Mouse (Mus musculus): ENCODE data around the gene Fgfr2. TPM values are rescaled to one million over a fixed set of nuclear protein-coding genes. Genes with fewer than 3 reads are reported as not detected.

Fgfr2 gene
- polyA plus RNA-seq, 1 experiment from 2014 or later: 169 TPM

DNA sequence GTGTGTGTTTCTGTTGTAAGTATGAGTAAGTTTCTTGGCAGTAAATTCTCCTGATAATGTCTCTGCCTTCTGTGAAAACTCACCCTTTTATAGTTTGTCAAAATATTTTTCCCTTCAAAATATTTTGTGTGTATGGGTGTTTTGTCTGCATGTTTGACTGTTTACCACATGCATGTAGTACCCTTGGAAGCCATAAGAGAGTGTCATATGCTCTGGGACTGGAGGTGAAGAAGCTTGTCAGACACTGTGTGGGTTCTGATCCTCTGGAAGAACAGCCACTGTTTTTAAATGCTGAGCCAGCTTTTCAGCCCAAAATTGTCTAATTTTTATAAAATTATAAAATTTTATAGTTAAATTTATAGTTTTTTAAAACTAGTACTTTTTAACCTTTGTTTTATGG, 188.4 kb downstream of the Fgfr2 start:
- no peak overlapping the region for H3K27ac ChIP-seq (ENCODE audit: low read length)
- no peaks in the 10 kb centered on the region for H3K27me3 ChIP-seq (ENCODE audit: control insufficient read depth, insufficient read depth, low read length)
- no peak for ATAC-seq (ENCODE audit: insufficient number of reproducible peaks, insufficient read depth, low FRiP score, low read depth)
- H3K4me1 ChIP-seq (ENCODE audit: control insufficient read depth, insufficient read depth, low read length): peaks cover 5% of the 10 kb centered on the region; the same call in 1 of the 2 replicates
- H3K4me3 ChIP-seq (ENCODE audit: low read depth, low read length): no peak overlapping the region
- H3K36me3 ChIP-seq (ENCODE audit: control insufficient read depth, insufficient read depth, low read length): no peaks in the 10 kb centered on the region
- no peak overlapping the region for H3K9ac ChIP-seq (replicated peaks; ENCODE audit: low read depth, low read length)
- no peaks in the 10 kb centered on the region for H3K9me3 ChIP-seq (ENCODE audit: control insufficient read depth, low read depth, low read length)
- no peak overlapping the region for H3K4me2 ChIP-seq (replicated peaks; ENCODE audit: low read depth, low read length)

DNA sequence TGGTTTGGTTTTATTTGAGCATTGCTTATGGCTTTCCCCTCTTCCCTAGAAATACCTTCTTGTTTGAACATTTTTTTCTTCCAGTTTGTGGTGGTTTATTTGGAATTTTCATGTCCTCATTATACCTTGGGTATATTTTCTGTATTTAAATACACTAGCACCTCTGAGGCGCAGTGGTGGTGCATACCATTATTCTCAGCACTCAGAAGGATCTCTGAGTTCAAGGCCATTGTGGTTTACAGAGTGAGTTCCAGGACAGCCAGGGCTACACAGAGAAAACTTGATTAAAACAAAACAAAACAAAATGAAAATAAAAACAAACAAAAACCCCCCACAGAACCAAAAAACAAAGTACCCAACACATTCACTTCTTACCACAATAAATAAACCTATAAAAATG, 189.8 kb downstream of the Fgfr2 start:
- ATAC-seq (ENCODE audit: insufficient number of reproducible peaks, insufficient read depth, low FRiP score, low read depth): no peak
- H3K4me1 ChIP-seq (ENCODE audit: control insufficient read depth, insufficient read depth, low read length): peaks cover 5% of the 10 kb centered on the region; the same call in 1 of the 2 replicates
- WGBS: 80% methylated on average over 1 of the region's 1 CpGs
- no peak overlapping the region for H3K4me3 ChIP-seq (ENCODE audit: low read depth, low read length)
- no peaks in the 10 kb centered on the region for H3K27me3 ChIP-seq (ENCODE audit: control insufficient read depth, insufficient read depth, low read length)
- H3K9me3 ChIP-seq (ENCODE audit: control insufficient read depth, low read depth, low read length): no peaks in the 10 kb centered on the region
- no peak overlapping the region for H3K27ac ChIP-seq (ENCODE audit: low read length)
- no peak overlapping the region for H3K4me2 ChIP-seq (replicated peaks; ENCODE audit: low read depth, low read length)
- no peak overlapping the region for H3K9ac ChIP-seq (replicated peaks; ENCODE audit: low read depth, low read length)
- H3K36me3 ChIP-seq (ENCODE audit: control insufficient read depth, insufficient read depth, low read length): no peaks in the 10 kb centered on the region

DNA sequence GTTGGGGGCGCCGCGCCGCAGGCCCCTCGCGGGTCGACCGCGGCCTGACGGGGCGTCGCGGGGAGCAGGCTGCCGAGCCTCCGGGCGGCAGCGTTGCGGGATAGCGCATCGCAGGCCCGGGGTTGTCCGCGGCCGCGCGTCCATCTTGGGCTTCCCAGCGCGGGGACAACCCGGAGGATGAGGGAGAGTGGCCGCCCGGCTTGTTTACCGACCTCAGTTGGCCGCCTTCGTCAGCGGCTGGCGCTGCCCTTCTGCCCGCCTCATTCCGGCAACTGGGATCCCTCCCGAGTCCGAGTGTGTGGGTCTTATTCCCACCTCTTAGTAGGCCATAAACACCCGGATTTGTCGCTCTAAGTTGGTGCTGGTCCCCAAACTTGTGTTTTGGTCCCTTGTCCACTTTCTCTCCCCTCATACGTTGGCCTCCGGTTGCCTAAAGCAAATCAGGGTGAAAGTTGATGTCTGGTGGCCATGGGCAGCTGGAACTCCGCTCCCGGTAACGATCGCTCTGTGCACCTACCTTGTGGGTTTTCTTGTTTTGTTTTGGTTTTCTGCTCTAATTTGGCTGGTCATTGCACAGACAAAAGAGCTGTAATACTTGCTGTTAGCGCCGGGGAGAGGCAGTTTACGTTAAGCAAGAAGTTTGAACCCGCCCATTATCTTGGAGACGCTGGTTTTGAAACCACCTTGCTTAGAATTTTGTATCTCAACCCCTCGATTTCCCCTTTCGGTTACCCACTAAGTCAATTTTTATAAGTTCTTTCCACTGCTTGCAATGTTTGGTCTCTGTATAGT, 191.4 kb downstream of the Fgfr2 start:
- Histone ChIP-seq H3K27ac (ENCODE audit: low read length) (peak overlapping the region; percentile 97), H3K36me3 (ENCODE audit: control insufficient read depth, insufficient read depth, low read length) (no peaks in the 10 kb centered on the region), H3K27me3 (ENCODE audit: control insufficient read depth, insufficient read depth, low read length) (no peaks in the 10 kb centered on the region), H3K9me3 (ENCODE audit: control insufficient read depth, low read depth, low read length) (no peaks in the 10 kb centered on the region), H3K4me3 (ENCODE audit: low read depth, low read length) (peak overlapping the region; percentile 87), H3K4me2 (replicated peaks; ENCODE audit: low read depth, low read length) (peak overlapping the region; percentile 63), H3K4me1 (ENCODE audit: control insufficient read depth, insufficient read depth, low read length) (peaks cover 5% of the 10 kb centered on the region; the same call in 1 of the 2 replicates), H3K9ac (replicated peaks; ENCODE audit: low read depth, low read length) (peak overlapping the region; percentile 95)
- no peak; the same call in 1 of the 2 replicates for ATAC-seq (ENCODE audit: insufficient number of reproducible peaks, insufficient read depth, low FRiP score, low read depth)
- WGBS: under 1% methylated on average over 55 of the region's 55 CpGs

DNA sequence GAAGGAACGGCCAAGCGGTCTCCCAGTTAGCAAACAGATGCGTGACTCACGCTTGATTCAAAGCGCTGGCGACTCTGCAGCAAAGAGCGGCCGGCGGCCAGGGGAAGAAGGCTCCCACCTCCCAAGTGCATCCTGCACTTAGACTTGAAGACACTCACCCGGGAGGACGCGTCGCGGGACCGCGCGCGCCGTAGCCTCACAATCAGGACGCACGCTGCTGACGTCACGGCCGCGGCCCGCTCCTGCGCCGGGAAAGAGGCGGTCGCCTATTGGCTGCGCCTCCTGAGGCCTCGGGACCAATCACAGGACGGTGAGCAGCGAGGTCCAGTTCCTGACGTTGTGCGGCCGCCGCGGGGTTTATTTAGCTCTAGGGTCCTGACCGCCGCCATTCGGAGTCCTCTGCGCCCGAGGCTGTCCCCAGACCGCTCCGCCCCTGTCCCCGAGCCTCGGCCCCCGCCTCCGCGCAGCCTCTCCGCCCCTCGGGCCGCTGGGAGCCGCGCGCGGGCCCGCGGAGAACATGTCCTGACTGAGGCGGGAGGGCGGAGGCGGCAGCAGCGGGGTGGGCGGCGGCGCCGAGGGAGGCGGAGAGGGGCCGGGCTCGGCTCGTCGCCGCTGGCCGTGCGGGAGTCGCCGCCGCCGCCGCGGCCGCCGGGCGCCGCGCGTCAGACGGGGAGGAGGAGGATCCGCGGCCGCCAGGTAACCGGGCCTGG, 192.1 kb downstream of the Fgfr2 start, which contains the start of gene Zranb1:
Gene Zranb1 (plus strand): TSS at position 293 of the 710 bp plus-strand sequence.
- Histone ChIP-seq H3K9me3 (ENCODE audit: control insufficient read depth, low read depth, low read length) (no peaks in the 10 kb centered on the region), H3K4me1 (ENCODE audit: control insufficient read depth, insufficient read depth, low read length) (peaks cover 5% of the 10 kb centered on the region; the same call in 1 of the 2 replicates), H3K4me3 (ENCODE audit: low read depth, low read length) (peak within 1 kb of the TSS; percentile 87), H3K4me2 (replicated peaks; ENCODE audit: low read depth, low read length) (peak within 1 kb of the TSS; percentile 63), H3K36me3 (ENCODE audit: control insufficient read depth, insufficient read depth, low read length) (no peaks in the 10 kb centered on the region), H3K27ac (ENCODE audit: low read length) (peak within 1 kb of the TSS; percentile 97), H3K9ac (replicated peaks; ENCODE audit: low read depth, low read length) (peak within 1 kb of the TSS; percentile 95), H3K27me3 (ENCODE audit: control insufficient read depth, insufficient read depth, low read length) (no peaks in the 10 kb centered on the region)
- ATAC-seq (ENCODE audit: insufficient number of reproducible peaks, insufficient read depth, low FRiP score, low read depth): peak; percentile 100
- WGBS: under 1% methylated on average over 82 of the region's 93 CpGs

DNA sequence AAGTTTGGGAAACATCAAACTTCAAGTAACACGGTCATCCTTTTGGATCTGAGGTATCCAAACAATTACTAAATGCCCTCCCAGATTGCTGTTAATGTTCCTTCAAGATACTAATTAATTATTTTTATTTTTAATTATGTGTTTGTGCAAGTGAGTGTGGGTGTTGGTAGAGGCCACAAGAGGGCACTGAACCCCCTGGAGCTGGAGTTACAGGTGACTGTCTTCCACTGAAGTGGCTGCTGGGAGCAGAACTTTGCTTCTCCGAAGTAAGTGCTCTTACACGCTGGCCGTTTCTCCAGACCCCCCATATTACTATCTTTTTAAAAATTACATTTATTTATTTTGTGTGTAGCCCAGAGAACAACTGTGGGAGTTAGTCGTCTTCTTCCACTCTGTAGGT, 193.1 kb downstream of the Fgfr2 start:
- 82% methylated on average over 5 of the region's 5 CpGs for WGBS
- H3K9me3 ChIP-seq (ENCODE audit: control insufficient read depth, low read depth, low read length): no peaks in the 10 kb centered on the region
- H3K27me3 ChIP-seq (ENCODE audit: control insufficient read depth, insufficient read depth, low read length): no peaks in the 10 kb centered on the region
- no peak for ATAC-seq (ENCODE audit: insufficient number of reproducible peaks, insufficient read depth, low FRiP score, low read depth)
- peak overlapping the region; percentile 61 for H3K4me2 ChIP-seq (replicated peaks; ENCODE audit: low read depth, low read length)
- H3K27ac ChIP-seq (ENCODE audit: low read length): no peak overlapping the region
- peaks cover 5% of the 10 kb centered on the region; the same call in 1 of the 2 replicates for H3K4me1 ChIP-seq (ENCODE audit: control insufficient read depth, insufficient read depth, low read length)
- no peaks in the 10 kb centered on the region for H3K36me3 ChIP-seq (ENCODE audit: control insufficient read depth, insufficient read depth, low read length)
- peak overlapping the region; percentile 87 for H3K4me3 ChIP-seq (ENCODE audit: low read depth, low read length)
- H3K9ac ChIP-seq (replicated peaks; ENCODE audit: low read depth, low read length): peak overlapping the region; percentile 95; the same call in 1 of the 2 replicates

DNA sequence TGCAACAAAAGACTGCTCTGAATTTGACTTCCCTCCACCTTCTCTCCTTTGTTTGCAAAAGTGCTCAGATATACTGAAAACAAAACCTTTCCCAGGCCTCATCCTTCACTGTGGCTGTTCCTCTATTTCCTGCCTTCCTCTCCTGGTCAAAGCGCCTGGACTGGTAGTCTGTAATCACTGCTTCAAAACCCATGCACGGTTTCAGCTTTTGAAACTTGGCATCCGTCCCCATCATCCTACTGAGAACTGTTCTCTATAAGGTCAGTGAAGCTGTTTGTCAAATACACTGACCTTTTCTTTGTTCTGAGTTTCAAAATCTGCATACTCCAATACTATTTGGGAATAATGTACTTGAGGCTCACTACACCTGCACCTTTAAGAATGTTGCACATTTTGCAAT, 195.9 kb downstream of the Fgfr2 start:
- H3K9me3 ChIP-seq (ENCODE audit: control insufficient read depth, low read depth, low read length): no peaks in the 10 kb centered on the region
- H3K4me3 ChIP-seq (ENCODE audit: low read depth, low read length): no peak overlapping the region
- H3K9ac ChIP-seq (replicated peaks; ENCODE audit: low read depth, low read length): no peak overlapping the region
- no peaks in the 10 kb centered on the region for H3K27me3 ChIP-seq (ENCODE audit: control insufficient read depth, insufficient read depth, low read length)
- 66% methylated on average over 3 of the region's 3 CpGs for WGBS
- no peak overlapping the region for H3K27ac ChIP-seq (ENCODE audit: low read length)
- H3K36me3 ChIP-seq (ENCODE audit: control insufficient read depth, insufficient read depth, low read length): no peaks in the 10 kb centered on the region
- no peak overlapping the region for H3K4me2 ChIP-seq (replicated peaks; ENCODE audit: low read depth, low read length)
- no peaks in the 10 kb centered on the region; the same call in 1 of the 2 replicates for H3K4me1 ChIP-seq (ENCODE audit: control insufficient read depth, insufficient read depth, low read length)
- ATAC-seq (ENCODE audit: insufficient number of reproducible peaks, insufficient read depth, low FRiP score, low read depth): no peak

DNA sequence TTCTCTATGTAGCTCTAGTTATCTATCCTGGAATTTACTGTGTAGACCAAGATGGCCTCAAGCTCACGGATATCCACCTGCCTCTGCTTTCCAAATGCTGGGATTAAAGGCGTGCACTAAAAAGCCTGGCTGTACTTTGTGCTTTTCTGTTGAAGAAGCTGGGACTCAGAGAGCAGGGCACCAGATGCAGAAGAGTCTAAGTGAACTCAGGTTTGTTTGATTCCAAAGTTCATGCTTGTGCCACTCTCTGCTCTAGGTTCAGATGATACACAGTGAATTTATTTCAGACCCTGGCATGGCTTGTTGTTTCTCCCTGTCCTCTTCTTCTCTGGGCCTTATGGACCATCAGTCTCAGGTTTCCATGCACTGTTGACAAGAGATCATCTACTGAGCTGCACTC, 197.9 kb downstream of the Fgfr2 start:
- Histone ChIP-seq H3K27ac (ENCODE audit: low read length) (no peak overlapping the region), H3K36me3 (ENCODE audit: control insufficient read depth, insufficient read depth, low read length) (no peaks in the 10 kb centered on the region), H3K27me3 (ENCODE audit: control insufficient read depth, insufficient read depth, low read length) (no peaks in the 10 kb centered on the region), H3K9ac (replicated peaks; ENCODE audit: low read depth, low read length) (no peak overlapping the region), H3K4me1 (ENCODE audit: control insufficient read depth, insufficient read depth, low read length) (no peaks in the 10 kb centered on the region), H3K4me3 (ENCODE audit: low read depth, low read length) (no peak overlapping the region), H3K4me2 (replicated peaks; ENCODE audit: low read depth, low read length) (no peak overlapping the region), H3K9me3 (ENCODE audit: control insufficient read depth, low read depth, low read length) (no peaks in the 10 kb centered on the region)
- WGBS: 76% methylated on average over 2 of the region's 2 CpGs
- no peak for ATAC-seq (ENCODE audit: insufficient number of reproducible peaks, insufficient read depth, low FRiP score, low read depth)

DNA sequence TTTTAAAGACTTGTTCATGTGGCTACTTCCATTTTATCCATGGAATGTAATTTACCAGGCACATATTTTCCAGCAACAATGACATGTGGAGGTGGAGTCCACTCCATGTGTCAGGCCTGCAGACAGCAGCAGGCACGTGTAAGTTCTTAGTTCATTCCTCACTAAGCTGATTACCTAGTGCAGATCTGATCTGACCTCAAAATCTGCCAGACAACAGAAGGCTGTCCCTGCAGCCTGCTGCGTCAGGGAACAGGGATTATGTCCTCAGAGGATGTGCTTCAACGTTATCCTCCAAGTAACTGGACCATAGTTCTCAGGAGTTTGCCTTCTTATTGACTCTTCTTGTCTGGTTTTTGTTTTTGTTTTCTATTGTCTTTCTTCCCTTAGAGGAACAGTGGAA, 201.2 kb downstream of the Fgfr2 start:
- Histone ChIP-seq H3K4me1 (ENCODE audit: control insufficient read depth, insufficient read depth, low read length) (no peaks in the 10 kb centered on the region), H3K27ac (ENCODE audit: low read length) (no peak overlapping the region), H3K36me3 (ENCODE audit: control insufficient read depth, insufficient read depth, low read length) (no peaks in the 10 kb centered on the region), H3K27me3 (ENCODE audit: control insufficient read depth, insufficient read depth, low read length) (no peaks in the 10 kb centered on the region), H3K4me2 (replicated peaks; ENCODE audit: low read depth, low read length) (no peak overlapping the region), H3K9me3 (ENCODE audit: control insufficient read depth, low read depth, low read length) (no peaks in the 10 kb centered on the region), H3K9ac (replicated peaks; ENCODE audit: low read depth, low read length) (no peak overlapping the region), H3K4me3 (ENCODE audit: low read depth, low read length) (no peak overlapping the region)
- WGBS: 45% methylated on average over 3 of the region's 3 CpGs
- ATAC-seq (ENCODE audit: insufficient number of reproducible peaks, insufficient read depth, low FRiP score, low read depth): no peak

Data from stomach, embryonic 14.5 days (tissue).